Mouse (Mus musculus) heart, postnatal 36 days (tissue): ENCODE results near the gene Lst1. TPM values are rescaled to one million over a fixed set of nuclear protein-coding genes. Genes with fewer than 3 reads are reported as not detected.
A peak's percentile ranks its signal among the peaks of the same experiment; 100 is the strongest.

ENCODE experiments used
- DNase-seq, 2 experiments: peaks; one replicate each; pipeline ENCODE4 v3.0.0; 2021 to 2022
- intact Hi-C: fragments of 180-260 bp; cut with DNase I; formaldehyde crosslinking; loops from one replicate; pipeline ENCODE4 v1.15.1; 2025
- total RNA-seq, 2 experiments: library from RNA; stranded (reverse); gene quantifications; 2 replicates each; pipeline ENCODE4 v1.2.3; 2021

Lst1 gene
- total RNA-seq, 2 experiments from 2014 or later: 3.3 to 3.7 TPM

GRCm38 (mm10) chr17:35213071-35213470 lies 24.8 kb upstream of the Lst1 start:
- no peak for DNase-seq
- intact Hi-C loops: no loop called here

- DNase-seq: no peak
- intact Hi-C loops: no loop called here
These were observed 22.4 kb upstream of the Lst1 start for GRCm38 (mm10) chr17:35210593-35210992.

- intact Hi-C loops: no loop called here
- DNase-seq: peak in 1 of 2 experiments; percentile 28
These were observed 21.7 kb upstream of the Lst1 start for GRCm38 (mm10) chr17:35209785-35210535.

GRCm38 (mm10) chr17:35205380-35205769 lies 17.1 kb upstream of the Lst1 start:
- no peak for DNase-seq
- intact Hi-C loops: no loop called here

GRCm38 (mm10) chr17:35204494-35205379 lies 16.5 kb upstream of the Lst1 start, which contains the start of gene Lta:
Lta (minus strand) TSS chr17:35205351.
- intact Hi-C loops: no loop called here
- no peak for DNase-seq

- DNase-seq: no peak
- intact Hi-C loops: no loop called here
These were observed 14.2 kb upstream of the Lst1 start for GRCm38 (mm10) chr17:35202442-35202841.

- DNase-seq: peak; percentile 67 to 75
- intact Hi-C loops: loop anchor here (2.0 kb wide), 1 partner anchor 19 kb away; the partner anchor contains the start of gene Gm16181
These were observed 13.5 kb upstream of the Lst1 start, which contains the start of gene Tnf for GRCm38 (mm10) chr17:35201787-35202186. Tnf (minus strand) TSS chr17:35202007.

- no peak for DNase-seq
- intact Hi-C loops: loop anchor here (2.0 kb wide), 1 partner anchor 20 kb away; the partner anchor contains the start of gene Gm16181
These were observed 12.9 kb upstream of the Lst1 start for GRCm38 (mm10) chr17:35201128-35201527.

GRCm38 (mm10) chr17:35200398-35200797 lies 12.2 kb upstream of the Lst1 start:
- intact Hi-C loops: loop anchor here (2.0 kb wide), 1 partner anchor 20 kb away; the partner anchor contains the start of gene Gm16181
- no peak for DNase-seq

GRCm38 (mm10) chr17:35198946-35199345 lies 10.7 kb upstream of the Lst1 start:
- intact Hi-C loops: no loop called here
- DNase-seq: no peak

- intact Hi-C loops: no loop called here
- DNase-seq: no peak
These were observed 9.8 kb upstream of the Lst1 start for GRCm38 (mm10) chr17:35198029-35198428.

GRCm38 (mm10) chr17:35197126-35197525 lies 8.9 kb upstream of the Lst1 start:
- no peak for DNase-seq
- intact Hi-C loops: loop anchor here (2.0 kb wide), 1 partner anchor 32 kb away; no protein-coding TSS in a partner anchor

GRCm38 (mm10) chr17:35196321-35196641 lies 8.0 kb upstream of the Lst1 start:
- intact Hi-C loops: loop anchor here (2.0 kb wide), 1 partner anchor 33 kb away; no protein-coding TSS in a partner anchor

GRCm38 (mm10) chr17:35195631-35196320 lies 7.5 kb upstream of the Lst1 start:
- peak; percentile 87 to 88 for DNase-seq
- intact Hi-C loops: loop anchor here (1.0 to 2.0 kb wide), 2 partner anchors 17 to 33 kb away; no protein-coding TSS in a partner anchor

More at GRCm38 (mm10) chr17:35196321-35196641, 8.0 kb upstream of the Lst1 start:
- DNase-seq: no peak

GRCm38 (mm10) chr17:35194844-35195630 lies 6.8 kb upstream of the Lst1 start:
- DNase-seq: no peak
- intact Hi-C loops: loop anchor here (1.0 kb wide), 1 partner anchor 17 kb away; no protein-coding TSS in a partner anchor

- intact Hi-C loops: no loop called here
- no peak for DNase-seq
These were observed 5.9 kb upstream of the Lst1 start, which contains the start of gene Ltb for GRCm38 (mm10) chr17:35193881-35194843. Ltb (plus strand) TSS chr17:35194439.

- DNase-seq: no peak
- intact Hi-C loops: no loop called here
These were observed 4.7 kb upstream of the Lst1 start for GRCm38 (mm10) chr17:35192924-35193323.

- no peak for DNase-seq
- intact Hi-C loops: no loop called here
These were observed 3.5 kb upstream of the Lst1 start for GRCm38 (mm10) chr17:35191723-35192122.
